Mouse (Mus musculus) heart, adult 2 months (tissue): ENCODE results near the gene Selenop.

Experiments
- CTCF ChIP-seq: fragments of 200-600 bp; IDR thresholded peaks from 2 replicates; pipeline ENCODE4 v1.8.1; 2022; ENCODE audit warnings: antibody characterized with exemption, mild to moderate bottlenecking, moderate library complexity
- POLR2A ChIP-seq: fragments of 200-500 bp; IDR thresholded peaks from 2 replicates; pipeline ENCODE4 v1.6.1; 2011; ENCODE audit warnings: mild to moderate bottlenecking, low read depth, low read length, control low read depth; ENCODE audit not compliant: insufficient read depth

DNA sequence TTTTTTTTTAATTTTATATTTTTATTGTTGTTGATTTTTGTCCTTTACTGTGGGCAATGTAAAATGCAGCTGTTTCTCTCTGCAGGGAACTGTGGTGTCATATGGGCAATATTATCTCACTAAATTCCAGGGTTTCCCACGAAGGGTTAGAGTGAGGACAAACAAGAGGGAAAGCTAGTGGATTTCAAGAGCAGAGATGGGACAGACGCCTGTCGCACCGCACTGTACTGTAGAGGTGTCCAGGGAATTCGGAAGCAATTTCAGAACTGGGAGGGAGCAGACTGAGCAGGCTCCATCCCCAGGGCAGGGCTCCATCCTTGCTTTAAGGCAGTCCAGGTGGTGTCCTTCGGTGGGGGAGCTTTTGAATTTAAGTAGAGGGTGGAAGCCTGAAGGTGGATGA, 2.9 kb downstream of the Selenop start:
- no peak for TF ChIP-seq CTCF
- no peak for TF ChIP-seq POLR2A
